Mouse (Mus musculus) frontal cortex, postnatal 10 days (tissue): ENCODE measurements around the gene Frk.
"Not testable (repeated sequence)": the region's sequence is repeated elsewhere in the genome, so short reads cannot be mapped to it uniquely, and the experiment has no call there.

Experiments used
- DNase-seq, 2 experiments: peaks; one replicate each; pipeline ENCODE4 v3.0.0; 2022; ENCODE audit warnings: low spot score in 2 of 2, mixed read lengths in 1 of 2

Frk gene

GRCm38 (mm10) chr10:34483297-34484013 lies at the start of gene Frk:
Gene Frk, plus strand, starts transcription at chr10:34483399.
- DNase-seq, result no peak

- not testable (repeated sequence) for DNase-seq
These were observed 49.0 kb upstream of the Frk start for GRCm38 (mm10) chr10:34434191-34434590.

GRCm38 (mm10) chr10:34449469-34449868 lies 33.7 kb upstream of the Frk start:
- no peak for DNase-seq

- no peak for DNase-seq
These were observed 21.7 kb upstream of the Frk start for GRCm38 (mm10) chr10:34461451-34461850.

- no peak for DNase-seq
These were observed 18.9 kb upstream of the Frk start for GRCm38 (mm10) chr10:34464321-34464720.

GRCm38 (mm10) chr10:34469037-34469436 lies 14.2 kb upstream of the Frk start:
- DNase-seq, result no peak

GRCm38 (mm10) chr10:34479942-34480455 lies 3.2 kb upstream of the Frk start:
- DNase-seq, result no peak

- no peak for DNase-seq
These were observed 814 bp downstream of the Frk start for GRCm38 (mm10) chr10:34484014-34484411.

GRCm38 (mm10) chr10:34485079-34485478 lies 1.9 kb downstream of the Frk start:
- DNase-seq, result no peak

GRCm38 (mm10) chr10:34507807-34508206 lies 24.6 kb downstream of the Frk start:
- DNase-seq, result no peak

GRCm38 (mm10) chr10:34508593-34508992 lies 25.4 kb downstream of the Frk start:
- no peak for DNase-seq

- no peak for DNase-seq
These were observed 26.1 kb downstream of the Frk start for GRCm38 (mm10) chr10:34509256-34509655.

GRCm38 (mm10) chr10:34511192-34511591 lies 28.0 kb downstream of the Frk start:
- no peak for DNase-seq

GRCm38 (mm10) chr10:34512551-34512950 lies 29.4 kb downstream of the Frk start:
- no peak for DNase-seq

GRCm38 (mm10) chr10:34525598-34525997 lies 42.4 kb downstream of the Frk start:
- DNase-seq, result no peak

- DNase-seq, result no peak
These were observed 48.6 kb downstream of the Frk start for GRCm38 (mm10) chr10:34531766-34532165.

- DNase-seq, result no peak
These were observed 49.3 kb downstream of the Frk start for GRCm38 (mm10) chr10:34532507-34532906.

GRCm38 (mm10) chr10:34540687-34541086 lies 57.5 kb downstream of the Frk start:
- DNase-seq, result no peak

GRCm38 (mm10) chr10:34541717-34542490 lies 58.7 kb downstream of the Frk start:
- no peak for DNase-seq

GRCm38 (mm10) chr10:34550612-34551011 lies 67.4 kb downstream of the Frk start:
- no peak for DNase-seq

- DNase-seq, result no peak
These were observed 68.4 kb downstream of the Frk start for GRCm38 (mm10) chr10:34551636-34552035.

GRCm38 (mm10) chr10:34563518-34564176 lies 80.4 kb downstream of the Frk start:
- no peak for DNase-seq
